In genomic region chr8:48300061-48300460, GRCm38 (mm10) we compare ENCODE assay signal across 13 mouse cellular contexts.
A peak's percentile ranks its signal among the peaks of the same experiment; 100 is the strongest.
DNase-seq lines count a peak whose midpoint lies in the region; ATAC-seq lines count a peak whose summit lies in the region.
"Had no signal": no experiment of that assay in that cellular context is flagged by ENCODE, and none has a peak within 500 bp of the region (broad histone marks: within the 10 kb centered on the region; RNA-seq: fewer than 3 reads in every experiment).

No protein-coding gene starts in this region.

- ATAC-seq in forebrain, embryonic 15.5 days (replicated peaks), result no peak
- ATAC-seq in forebrain, embryonic 16.5 days, result no peak
- ATAC-seq in liver, embryonic 11.5 days (replicated peaks; ENCODE audit: low FRiP score), result no peak
- peak; percentile 85 for ATAC-seq in limb, embryonic 11.5 days (ENCODE audit: insufficient number of reproducible peaks, low FRiP score, low TSS enrichment, low read depth)
- ATAC-seq: inflammation-experienced regulatory T-cells, adult 6 months had no signal

- H3K4me3 ChIP-seq in forebrain, embryonic 15.5 days, result no peak overlapping the region
- no peak overlapping the region for H3K4me3 ChIP-seq in forebrain, embryonic 16.5 days (replicated peaks; ENCODE audit: low read length)
- H3K4me3 ChIP-seq in liver, embryonic 11.5 days (ENCODE audit: low read depth, low read length), result no peak overlapping the region
- H3K4me3 ChIP-seq in limb, embryonic 11.5 days (ENCODE audit: low read depth, low read length), result no peak overlapping the region
- H3K4me3 ChIP-seq: heart, embryonic 10.5 days; lung, embryonic 15.5 days; midbrain, embryonic 12.5 days had no signal

- H3K4me1 ChIP-seq in forebrain, embryonic 15.5 days, result peaks cover 12% of the 10 kb centered on the region
- H3K4me1 ChIP-seq in forebrain, embryonic 16.5 days (replicated peaks; ENCODE audit: control insufficient read depth, insufficient read depth, low read length), result peaks cover 4% of the 10 kb centered on the region
- no peaks in the 10 kb centered on the region for H3K4me1 ChIP-seq in liver, embryonic 11.5 days (replicated peaks; ENCODE audit: control insufficient read depth, insufficient read depth, low read length)
- H3K4me1 ChIP-seq in limb, embryonic 11.5 days (ENCODE audit: control insufficient read depth, insufficient read depth, low read length), result peaks cover 28% of the 10 kb centered on the region
- H3K4me1 ChIP-seq: heart, embryonic 10.5 days; lung, embryonic 15.5 days had no signal

- DNase-seq in liver, result peak; percentile 15
- DNase-seq in liver, embryonic 11.5 days (ENCODE audit: low spot score), result no peak
- DNase-seq in limb, embryonic 11.5 days (ENCODE audit: low spot score), result peak; percentile 86
- no peak for DNase-seq in urinary bladder, adult 2 months (ENCODE audit: low spot score)
- DNase-seq in left cerebral cortex, adult 11 months (ENCODE audit: low spot score), result no peak
- DNase-seq in right cerebral cortex, postnatal 10 days (ENCODE audit: low spot score in 2 of 2), result no peak
- DNase-seq: B cell, adult 2 months had no signal

- WGBS in forebrain, embryonic 15.5 days, result 40% methylated on average over 8 of the region's 8 CpGs
- WGBS in forebrain, embryonic 16.5 days, result 52% methylated on average over 8 of the region's 8 CpGs
- WGBS in liver, embryonic 11.5 days, result 65% methylated on average over 8 of the region's 8 CpGs
- 4% methylated on average over 8 of the region's 8 CpGs for WGBS in limb, embryonic 11.5 days

- H3K9me3 ChIP-seq in forebrain, embryonic 15.5 days, result no peaks in the 10 kb centered on the region
- H3K9me3 ChIP-seq in forebrain, embryonic 16.5 days (ENCODE audit: control insufficient read depth, low read length), result no peaks in the 10 kb centered on the region
- no peaks in the 10 kb centered on the region for H3K9me3 ChIP-seq in liver, embryonic 11.5 days (ENCODE audit: control insufficient read depth, low read length)
- no peaks in the 10 kb centered on the region for H3K9me3 ChIP-seq in limb, embryonic 11.5 days (ENCODE audit: control insufficient read depth, low read length)
- H3K9me3 ChIP-seq: heart, embryonic 10.5 days; lung, embryonic 15.5 days; midbrain, embryonic 12.5 days had no signal

- no peaks in the 10 kb centered on the region for H3K27me3 ChIP-seq in forebrain, embryonic 15.5 days
- no peaks in the 10 kb centered on the region for H3K27me3 ChIP-seq in forebrain, embryonic 16.5 days (replicated peaks; ENCODE audit: control insufficient read depth, insufficient read depth, low read length)
- no peaks in the 10 kb centered on the region for H3K27me3 ChIP-seq in liver, embryonic 11.5 days (replicated peaks; ENCODE audit: control insufficient read depth, insufficient read depth, low read length)
- H3K27me3 ChIP-seq in limb, embryonic 11.5 days (ENCODE audit: control insufficient read depth, insufficient read depth, low read length), result no peaks in the 10 kb centered on the region
- H3K27me3 ChIP-seq: lung, embryonic 15.5 days; midbrain, embryonic 12.5 days had no signal

- H3K4me2 ChIP-seq in forebrain, embryonic 15.5 days (replicated peaks), result peak overlapping the region; percentile 11; the same call in 1 of the 2 replicates
- H3K4me2 ChIP-seq in forebrain, embryonic 16.5 days (ENCODE audit: low read length), result no peak overlapping the region
- H3K4me2 ChIP-seq in liver, embryonic 11.5 days, result no peak overlapping the region
- H3K4me2 ChIP-seq in limb, embryonic 11.5 days (ENCODE audit: low read depth, severe bottlenecking), result no peak overlapping the region
- H3K4me2 ChIP-seq: midbrain, embryonic 12.5 days had no signal

- H3K9ac ChIP-seq in forebrain, embryonic 15.5 days (replicated peaks), result no peak overlapping the region
- H3K9ac ChIP-seq in forebrain, embryonic 16.5 days (replicated peaks; ENCODE audit: low read depth, low read length), result no peak overlapping the region
- H3K9ac ChIP-seq in liver, embryonic 11.5 days (ENCODE audit: low read depth, low read length), result no peak overlapping the region
- H3K9ac ChIP-seq in limb, embryonic 11.5 days (ENCODE audit: low read length), result no peak overlapping the region
- H3K9ac ChIP-seq: lung, embryonic 15.5 days; midbrain, embryonic 12.5 days had no signal

- H3K36me3 ChIP-seq in forebrain, embryonic 15.5 days, result peaks cover 9% of the 10 kb centered on the region
- peaks cover 8% of the 10 kb centered on the region for H3K36me3 ChIP-seq in forebrain, embryonic 16.5 days (ENCODE audit: control insufficient read depth, insufficient read depth)
- no peaks in the 10 kb centered on the region; the same call in 1 of the 2 replicates for H3K36me3 ChIP-seq in liver, embryonic 11.5 days (ENCODE audit: control insufficient read depth, insufficient read depth, low read length)
- H3K36me3 ChIP-seq in limb, embryonic 11.5 days (ENCODE audit: control insufficient read depth, insufficient read depth, low read length), result peaks cover 6% of the 10 kb centered on the region; the same call in 1 of the 2 replicates
- H3K36me3 ChIP-seq: lung, embryonic 15.5 days had no signal

- H3K27ac ChIP-seq in forebrain, embryonic 15.5 days (replicated peaks), result no peak overlapping the region
- H3K27ac ChIP-seq in forebrain, embryonic 16.5 days (ENCODE audit: low read length), result no peak overlapping the region
- no peak overlapping the region for H3K27ac ChIP-seq in liver, embryonic 11.5 days (ENCODE audit: low read depth, low read length)
- no peak overlapping the region for H3K27ac ChIP-seq in limb, embryonic 11.5 days (replicated peaks; ENCODE audit: low read depth, low read length)
- H3K27ac ChIP-seq: heart, embryonic 10.5 days; lung, embryonic 15.5 days; midbrain, embryonic 12.5 days had no signal

Comparison
In these comparisons a context has a peak if more than half of its experiments do, and no peak if none do; other contexts are left out.
1. DNase-seq: peak in liver (single experiment) and limb, embryonic 11.5 days (single experiment); none in liver, embryonic 11.5 days (single experiment), urinary bladder, adult 2 months (single experiment), left cerebral cortex, adult 11 months (single experiment) and right cerebral cortex, postnatal 10 days (0 of 2).